Mouse (Mus musculus) cerebellum, adult 9-11 months (tissue): ENCODE data around the gene Slc48a1.

Experiments
- DNase-seq: peaks from one replicate; pipeline ENCODE4 v3.0.0; 2022

The Slc48a1 gene

GRCm38 (mm10) chr15:97784561-97785161 lies 6.3 kb downstream of the Slc48a1 start:
- peak; percentile 67 for DNase-seq

GRCm38 (mm10) chr15:97785731-97786411 lies 7.6 kb downstream of the Slc48a1 start:
- DNase-seq = peak; percentile 72

GRCm38 (mm10) chr15:97786412-97787112 lies 8.2 kb downstream of the Slc48a1 start:
- peak; percentile 53 for DNase-seq

GRCm38 (mm10) chr15:97787148-97787798 lies 9.0 kb downstream of the Slc48a1 start:
- DNase-seq = no peak

DNA sequence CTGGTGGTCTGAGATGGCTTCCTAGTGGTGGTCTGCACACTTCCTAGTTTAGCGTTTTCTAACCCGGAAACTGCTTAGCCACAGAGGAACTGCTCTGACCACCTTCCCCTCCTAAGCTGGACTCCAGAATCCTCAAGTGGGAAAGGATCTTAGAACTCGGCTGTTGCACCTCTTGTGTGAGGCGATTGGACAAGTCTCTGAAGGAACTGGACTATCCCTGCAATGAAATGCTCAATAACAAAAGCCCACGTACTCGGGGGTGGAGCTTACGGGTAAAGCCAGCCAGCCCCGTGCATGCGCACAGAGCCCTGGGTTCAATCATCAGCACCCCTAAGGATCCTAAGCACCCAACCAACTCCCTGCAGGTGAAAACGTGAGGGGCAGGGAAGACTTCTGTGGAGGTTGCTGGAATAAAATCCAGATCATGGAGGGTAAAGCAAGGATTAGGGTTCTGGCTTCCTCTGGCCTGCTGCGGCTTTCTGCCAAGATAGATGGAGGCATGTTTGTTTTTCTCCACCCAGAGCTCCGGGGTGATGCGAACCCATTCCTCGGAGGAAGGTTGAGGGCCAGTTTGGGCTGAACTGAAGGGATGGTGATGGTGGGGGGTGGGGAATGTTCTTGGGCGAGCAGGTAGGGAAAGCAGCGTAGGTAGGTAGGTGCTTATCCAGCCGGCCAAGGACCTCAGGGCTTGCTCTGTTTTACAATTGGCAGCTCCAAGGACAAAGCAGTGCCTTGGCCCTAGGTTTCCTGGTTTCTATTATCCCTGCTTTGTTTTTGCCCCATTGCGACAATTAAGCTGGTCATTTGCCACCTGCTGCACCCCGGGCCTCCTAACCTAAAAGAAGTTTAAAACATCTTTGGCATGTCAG lies 9.7 kb downstream of the Slc48a1 start:
- DNase-seq = peak; percentile 50

- DNase-seq = peak; percentile 89
These were observed 10.5 kb downstream of the Slc48a1 start for GRCm38 (mm10) chr15:97788821-97789220.

DNA sequence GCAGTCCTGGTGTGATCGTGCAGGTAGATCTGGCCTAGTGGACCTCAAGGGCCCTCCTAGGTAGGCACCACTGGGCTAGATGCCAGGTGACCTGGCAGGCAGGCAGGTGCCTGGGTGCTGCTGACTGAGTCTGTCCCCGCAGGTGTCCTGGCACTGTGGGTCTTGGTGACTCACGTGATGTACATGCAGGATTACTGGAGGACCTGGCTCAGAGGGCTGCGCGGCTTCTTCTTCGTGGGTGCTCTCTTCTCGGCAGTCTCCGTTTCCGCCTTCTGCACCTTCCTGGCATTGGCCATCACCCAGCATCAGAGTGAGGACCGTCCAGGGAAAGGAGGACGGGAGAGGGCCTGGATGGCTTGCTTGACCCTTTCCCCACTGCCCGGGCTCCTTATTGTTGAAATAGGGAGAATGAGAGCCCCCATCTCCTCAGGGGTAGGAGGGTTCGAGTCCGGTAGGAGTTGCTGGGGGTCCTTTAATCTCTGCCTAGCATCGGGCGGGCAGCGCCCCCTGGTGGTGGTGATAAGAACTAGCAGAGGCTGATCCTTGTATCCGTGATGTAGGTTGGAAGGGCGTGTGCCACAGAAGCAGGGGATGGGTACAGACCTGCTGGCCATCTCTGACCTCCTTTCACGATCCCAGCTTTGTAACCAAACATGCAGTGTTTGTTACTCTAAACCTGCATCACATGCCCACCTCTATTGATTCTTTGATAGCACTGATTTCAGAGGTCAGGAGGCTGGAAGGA lies 11.6 kb downstream of the Slc48a1 start:
- DNase-seq = peak; percentile 87

DNA sequence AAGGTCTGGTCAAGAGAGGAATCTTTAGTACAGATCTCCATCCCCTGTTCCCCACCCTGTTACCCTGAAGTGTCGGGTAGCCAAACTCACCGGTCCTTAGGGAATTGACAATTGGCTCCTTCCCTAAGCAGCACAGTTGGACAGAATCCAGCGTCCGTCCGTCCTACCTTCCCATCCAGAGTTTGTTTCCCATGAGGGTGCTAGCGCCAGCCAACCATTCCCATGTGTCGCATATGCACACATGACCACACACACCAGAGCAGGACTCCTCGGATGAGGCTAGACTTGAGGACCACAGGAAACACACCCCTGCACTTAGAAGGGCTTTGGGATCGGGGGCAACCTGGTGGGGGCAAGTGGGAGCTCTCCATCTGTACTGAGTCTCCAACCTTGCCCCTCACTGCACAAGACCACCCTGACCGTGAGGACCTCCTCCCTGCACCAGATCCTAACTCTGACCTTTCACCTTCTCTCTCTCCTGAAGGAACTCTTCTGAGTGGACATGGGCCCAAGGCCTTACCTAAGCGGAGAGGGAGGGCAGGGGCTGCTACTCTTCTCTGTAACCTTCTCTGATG lies 12.9 kb downstream of the Slc48a1 start:
- peak; percentile 52 for DNase-seq

- peak; percentile 16 for DNase-seq
These were observed 15.2 kb downstream of the Slc48a1 start for GRCm38 (mm10) chr15:97793386-97794153.

- DNase-seq = no peak
These were observed 15.9 kb downstream of the Slc48a1 start for GRCm38 (mm10) chr15:97794268-97794667.

GRCm38 (mm10) chr15:97795559-97796235 lies 17.4 kb downstream of the Slc48a1 start:
- DNase-seq = peak; percentile 26

DNA sequence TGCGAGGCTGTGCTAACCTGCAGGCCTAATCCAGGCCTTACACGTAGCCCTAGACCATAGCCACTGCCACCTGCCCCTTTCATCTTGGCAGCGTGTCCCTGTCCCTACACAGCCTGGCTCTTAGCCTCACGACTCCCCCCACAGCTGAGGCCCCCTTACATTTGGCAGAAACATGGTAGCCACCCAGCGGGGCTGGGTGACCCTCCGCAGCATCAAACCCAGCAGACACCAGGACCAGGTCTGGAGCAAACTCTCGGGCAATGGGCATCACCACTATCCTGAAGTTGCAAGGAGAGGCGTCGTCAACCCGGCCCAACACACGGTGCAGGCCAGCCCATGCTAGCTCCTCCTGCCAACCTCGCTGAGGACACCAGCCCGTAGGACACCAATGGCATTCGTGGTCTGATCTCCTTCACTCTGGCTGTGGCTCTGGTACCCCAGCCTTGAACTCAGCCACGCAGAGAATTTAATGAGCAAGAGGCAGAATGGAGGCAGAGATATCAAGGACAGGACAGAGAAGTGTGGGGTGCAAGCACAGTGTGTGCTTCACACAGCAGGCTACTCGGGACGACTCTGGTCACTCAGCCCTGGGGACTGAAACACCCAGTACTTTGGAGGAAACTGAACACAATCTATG lies 18.5 kb downstream of the Slc48a1 start:
- peak; percentile 16 for DNase-seq

- no peak for DNase-seq
These were observed 19.8 kb downstream of the Slc48a1 start for GRCm38 (mm10) chr15:97798134-97798533.

- no peak for DNase-seq
These were observed 21.1 kb downstream of the Slc48a1 start for GRCm38 (mm10) chr15:97799446-97799845.

- DNase-seq = peak; percentile 9
These were observed 22.5 kb downstream of the Slc48a1 start for GRCm38 (mm10) chr15:97800853-97801252.

GRCm38 (mm10) chr15:97801811-97802210 lies 23.5 kb downstream of the Slc48a1 start:
- peak; percentile 34 for DNase-seq

GRCm38 (mm10) chr15:97802575-97802974 lies 24.3 kb downstream of the Slc48a1 start:
- DNase-seq = peak; percentile 12

DNA sequence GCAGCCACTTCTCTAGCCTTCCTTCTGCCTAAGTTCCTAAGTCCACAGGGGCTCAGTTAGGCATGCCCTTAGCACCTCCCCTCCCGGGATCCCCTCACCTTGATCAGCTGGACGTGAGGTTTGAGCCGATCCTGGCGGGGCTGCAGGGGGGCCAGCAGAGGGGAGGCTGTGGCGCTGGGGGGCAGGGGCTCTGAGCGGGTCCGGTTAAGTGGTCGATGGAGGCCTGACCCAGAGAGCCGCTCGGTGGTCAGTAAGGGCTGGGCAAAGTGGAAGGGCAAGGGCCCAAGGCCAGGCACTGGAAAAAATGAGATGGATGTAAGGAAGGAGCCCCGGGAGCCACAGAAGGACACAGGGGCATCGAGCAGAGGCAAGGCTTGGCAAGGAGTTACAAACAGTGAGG lies 29.5 kb downstream of the Slc48a1 start:
- DNase-seq = no peak

- DNase-seq = no peak
These were observed 30.2 kb downstream of the Slc48a1 start for GRCm38 (mm10) chr15:97808532-97808931.
